Mouse (Mus musculus) layer of hippocampus, adult 9-10 months (tissue): Measurements from ENCODE around the gene Fam98b.

Experiments used
- DNase-seq: peaks from one replicate; pipeline ENCODE4 v3.0.0; 2022; ENCODE audit warnings: low spot score

Fam98b gene

GRCm38 (mm10) chr2:117249255-117250000 lies at the start of gene Fam98b:
Fam98b (plus strand) TSS chr2:117249739.
- DNase-seq: peak; percentile 79

- DNase-seq: no peak
Measured at GRCm38 (mm10) chr2:117200869-117201338, 48.6 kb upstream of the Fam98b start.

- DNase-seq: no peak
Measured at GRCm38 (mm10) chr2:117203350-117203749, 46.2 kb upstream of the Fam98b start.

GRCm38 (mm10) chr2:117204534-117204933 lies 45.0 kb upstream of the Fam98b start:
- DNase-seq: no peak

- DNase-seq: no peak
Measured at GRCm38 (mm10) chr2:117205066-117205465, 44.5 kb upstream of the Fam98b start.

- no peak for DNase-seq
Measured at GRCm38 (mm10) chr2:117210416-117211085, 39.0 kb upstream of the Fam98b start.

- no peak for DNase-seq
Measured at GRCm38 (mm10) chr2:117216152-117216551, 33.4 kb upstream of the Fam98b start.

GRCm38 (mm10) chr2:117217695-117218216 lies 31.8 kb upstream of the Fam98b start:
- no peak for DNase-seq

GRCm38 (mm10) chr2:117219536-117219935 lies 30.0 kb upstream of the Fam98b start:
- no peak for DNase-seq

- DNase-seq: no peak
Measured at GRCm38 (mm10) chr2:117222651-117223050, 26.9 kb upstream of the Fam98b start.

- DNase-seq: no peak
Measured at GRCm38 (mm10) chr2:117228601-117229125, 20.9 kb upstream of the Fam98b start.

GRCm38 (mm10) chr2:117230261-117230660 lies 19.3 kb upstream of the Fam98b start:
- DNase-seq: no peak

GRCm38 (mm10) chr2:117231257-117231656 lies 18.3 kb upstream of the Fam98b start:
- peak; percentile 67 for DNase-seq

GRCm38 (mm10) chr2:117241953-117242352 lies 7.6 kb upstream of the Fam98b start:
- no peak for DNase-seq

- no peak for DNase-seq
Measured at GRCm38 (mm10) chr2:117250001-117250510, 517 bp downstream of the Fam98b start.

GRCm38 (mm10) chr2:117255415-117255814 lies 5.9 kb downstream of the Fam98b start:
- DNase-seq: no peak

- no peak for DNase-seq
Measured at GRCm38 (mm10) chr2:117257617-117258016, 8.1 kb downstream of the Fam98b start.

- no peak for DNase-seq
Measured at GRCm38 (mm10) chr2:117262184-117262583, 12.6 kb downstream of the Fam98b start.

- DNase-seq: peak; percentile 36
Measured at GRCm38 (mm10) chr2:117263786-117264408, 14.4 kb downstream of the Fam98b start.

- no peak for DNase-seq
Measured at GRCm38 (mm10) chr2:117288291-117288690, 38.8 kb downstream of the Fam98b start.

- DNase-seq: no peak
Measured at GRCm38 (mm10) chr2:117299596-117300448, 50.3 kb downstream of the Fam98b start.
